Mouse (Mus musculus) bone marrow, adult 2 months (tissue): ENCODE results near the gene Enkd1.

Source experiments
- CTCF ChIP-seq: fragments of 200-500 bp; IDR thresholded peaks from 2 replicates; pipeline ENCODE4 v1.5.1; 2011; ENCODE audit warnings: low read length, control low read depth; ENCODE audit not compliant: control insufficient read depth, insufficient read depth
- POLR2A ChIP-seq: fragments of 200-500 bp; IDR thresholded peaks from 2 replicates; pipeline ENCODE4 v1.6.1; 2011; ENCODE audit warnings: low read depth, mild to moderate bottlenecking, control low read depth, low read length, borderline replicate concordance; ENCODE audit not compliant: control insufficient read depth

- TF ChIP-seq CTCF: no peak
- peak; percentile 63; the same call in 1 of the 2 replicates for TF ChIP-seq POLR2A
These were observed 6.8 kb downstream of the Enkd1 start, which contains the start of the genes Acd and Pard6a for GRCm38 (mm10) chr8:105700966-105701824.
